Mouse (Mus musculus): Measurements from ENCODE around the gene Sprr1a. TPM values are rescaled to one million over a fixed set of nuclear protein-coding genes. Genes with fewer than 3 reads are reported as not detected.

Gene Sprr1a
- polyA plus RNA-seq (2012; rRNA removed) = 0.08 and 0.10 TPM in 2 replicates

DNA sequence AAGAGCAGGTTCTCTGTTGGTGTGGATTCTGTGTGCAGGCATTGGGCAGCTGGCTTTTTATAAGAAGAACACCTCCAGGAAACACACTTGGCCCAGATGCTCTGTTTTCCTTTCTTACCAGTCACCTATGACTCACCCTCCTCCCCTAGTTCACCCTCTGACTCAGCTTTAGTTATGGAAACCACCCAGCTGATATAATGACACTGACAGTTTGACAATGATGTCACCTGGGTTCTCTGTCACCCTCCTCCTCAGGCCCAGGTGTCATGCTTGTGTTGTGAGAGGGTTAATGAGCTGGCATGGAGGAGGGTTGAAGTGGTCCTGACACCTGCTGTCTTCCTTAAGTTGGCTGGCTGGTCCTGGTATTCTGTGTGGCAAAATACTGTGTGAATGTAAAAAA, at the start of gene Sprr1a:
Gene Sprr1a, minus strand, starts transcription at position 33 of the 400 bp plus-strand sequence.

DNA sequence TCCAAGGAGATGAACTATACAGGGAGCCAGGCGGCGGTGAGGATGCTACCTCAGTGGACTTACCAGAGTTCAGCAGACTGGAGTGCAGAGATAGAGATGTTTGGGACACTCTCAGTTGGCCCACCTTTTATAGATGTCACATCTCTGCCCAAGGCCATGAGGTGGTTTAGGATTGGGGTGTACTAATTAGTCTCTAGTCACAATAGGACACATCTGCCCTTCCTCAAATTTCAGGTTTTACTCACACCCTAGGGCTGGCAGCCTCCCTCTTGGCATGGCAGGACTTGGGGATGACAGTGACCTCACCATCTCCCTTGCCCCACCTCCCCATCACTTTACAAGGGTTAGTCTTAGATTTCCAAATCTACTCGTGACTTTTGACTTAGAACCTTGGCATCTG, 48.7 kb upstream of the Sprr1a start, which contains the start of gene 2310046K23Rik:
Gene 2310046K23Rik, minus strand, starts transcription at position 101 of the 400 bp plus-strand sequence.

DNA sequence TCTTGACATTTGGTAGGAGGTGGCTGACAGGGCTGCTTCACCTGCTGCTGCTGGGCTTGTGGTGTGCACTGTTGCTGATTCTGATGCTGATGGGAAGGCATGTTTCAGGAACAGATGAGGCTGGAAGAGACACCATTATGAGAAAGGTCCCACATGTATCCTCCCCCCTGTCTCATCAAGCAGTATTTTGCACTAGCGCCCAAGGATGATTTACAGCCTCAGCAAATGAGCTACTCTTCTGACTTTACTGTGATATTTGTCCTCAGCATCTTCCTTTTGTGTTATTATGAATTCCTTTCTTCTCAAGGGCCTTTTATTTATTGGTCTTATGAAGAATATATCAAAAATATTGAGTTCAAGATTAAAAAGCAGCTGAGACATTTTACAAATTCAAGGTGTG, 14.7 kb upstream of the Sprr1a start, which contains the start of gene Sprr4:
Gene Sprr4, minus strand, starts transcription at position 101 of the 400 bp plus-strand sequence.

DNA sequence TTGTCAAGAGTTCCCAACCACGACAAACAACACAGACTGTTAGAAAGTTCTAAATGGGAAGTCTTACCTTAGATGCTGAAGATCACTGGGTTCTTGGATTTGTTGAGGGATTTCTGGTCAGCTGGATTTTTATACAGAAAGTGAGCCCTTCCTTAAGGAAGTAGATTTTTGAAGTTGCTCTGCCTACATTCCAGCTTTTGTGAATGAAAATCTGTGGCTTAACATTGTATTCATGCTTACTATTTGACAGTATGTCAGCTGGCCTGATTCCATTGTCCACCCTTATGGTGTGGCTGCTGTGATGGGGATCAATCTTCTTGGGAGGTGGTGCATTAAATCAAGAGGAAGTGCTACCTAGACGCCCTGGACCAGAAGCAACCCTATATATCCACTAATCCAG, 27.1 kb downstream of the Sprr1a start, which contains the start of gene Sprr3:
Gene Sprr3, minus strand, starts transcription at position 101 of the 400 bp plus-strand sequence.

DNA sequence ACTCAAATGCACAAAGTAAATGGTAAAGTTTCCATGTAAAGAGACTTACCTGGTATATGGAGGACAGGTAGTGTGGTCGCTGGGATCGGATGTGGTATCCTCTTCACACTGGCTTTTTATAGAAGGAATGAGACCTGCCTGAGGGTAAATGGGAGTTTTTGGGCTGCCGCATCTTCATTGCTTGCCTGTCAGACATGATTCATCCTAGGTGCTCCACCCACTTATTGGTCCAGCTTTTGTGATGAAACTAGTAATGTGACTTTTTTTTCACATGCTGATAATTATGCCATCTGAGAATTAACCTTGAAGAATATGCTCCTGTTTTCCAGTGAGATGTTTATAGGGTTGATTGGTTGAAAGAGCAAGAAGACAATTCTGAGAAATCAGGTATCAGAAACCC, 47.0 kb downstream of the Sprr1a start, which contains the start of gene Sprr1b:
Gene Sprr1b, minus strand, starts transcription at position 101 of the 400 bp plus-strand sequence.

Other genes with a start within 250 kb of the Sprr1a start
- gene Sprr2a3, start 200.5 kb downstream of the Sprr1a start, polyA plus RNA-seq (2012; rRNA removed) = not detected in 2 replicates
- not detected in 2 replicates for gene Sprr2b, start 169.3 kb downstream of the Sprr1a start, polyA plus RNA-seq (2012; rRNA removed)
- gene Sprr2d, start 146.8 kb downstream of the Sprr1a start, polyA plus RNA-seq (2012; rRNA removed) = not detected in 2 replicates
- gene Sprr2e, start 133.8 kb downstream of the Sprr1a start, polyA plus RNA-seq (2012; rRNA removed) = not detected in 2 replicates
- gene Sprr2f, start 120.7 kb downstream of the Sprr1a start, polyA plus RNA-seq (2012; rRNA removed) = not detected in 2 replicates
- not detected in 2 replicates for gene Sprr2h, start 100.2 kb downstream of the Sprr1a start, polyA plus RNA-seq (2012; rRNA removed)
- not detected in 2 replicates for gene Sprr2i, start 77.9 kb downstream of the Sprr1a start, polyA plus RNA-seq (2012; rRNA removed)
- gene Sprr2j-ps, start 67.8 kb downstream of the Sprr1a start, polyA plus RNA-seq (2012; rRNA removed) = not detected in 2 replicates
- gene Gm9774, start 56.5 kb downstream of the Sprr1a start, polyA plus RNA-seq (2012; rRNA removed) = 2.8 and 5.1 TPM in 2 replicates
- gene Sprr2k, start 53.3 kb downstream of the Sprr1a start, polyA plus RNA-seq (2012; rRNA removed) = not detected in 2 replicates
- gene Sprr1b, start 47.1 kb downstream of the Sprr1a start, polyA plus RNA-seq (2012; rRNA removed) = not detected in 2 replicates
- not detected in 2 replicates for gene Sprr3, start 27.2 kb downstream of the Sprr1a start, polyA plus RNA-seq (2012; rRNA removed)
- not detected in 2 replicates for gene Sprr4, start 14.6 kb upstream of the Sprr1a start, polyA plus RNA-seq (2012; rRNA removed)
- not detected in 2 replicates for gene 2310046K23Rik, start 48.6 kb upstream of the Sprr1a start, polyA plus RNA-seq (2012; rRNA removed)
- 0.02 and 0.04 TPM in 2 replicates for gene Ivl, start 87.8 kb upstream of the Sprr1a start, polyA plus RNA-seq (2012; rRNA removed)
- not detected in 2 replicates for gene Smcp, start 103.1 kb upstream of the Sprr1a start, polyA plus RNA-seq (2012; rRNA removed)
- gene 2210017I01Rik, start 121.6 kb upstream of the Sprr1a start, polyA plus RNA-seq (2012; rRNA removed) = not detected in 2 replicates
- not detected in 2 replicates for gene Lce6a, start 135.8 kb upstream of the Sprr1a start, polyA plus RNA-seq (2012; rRNA removed)
- not detected in 2 replicates for gene Lce1a1, start 162.4 kb upstream of the Sprr1a start, polyA plus RNA-seq (2012; rRNA removed)
- not detected in 2 replicates for gene Lce1b, start 171.0 kb upstream of the Sprr1a start, polyA plus RNA-seq (2012; rRNA removed)
- gene Lce1a2, start 184.4 kb upstream of the Sprr1a start, polyA plus RNA-seq (2012; rRNA removed) = not detected in 2 replicates
- gene Lce1c, start 193.4 kb upstream of the Sprr1a start, polyA plus RNA-seq (2012; rRNA removed) = not detected in 2 replicates
- not detected in 2 replicates for gene Lce1d, start 201.3 kb upstream of the Sprr1a start, polyA plus RNA-seq (2012; rRNA removed)
- not detected in 2 replicates for gene Lce1e, start 223.2 kb upstream of the Sprr1a start, polyA plus RNA-seq (2012; rRNA removed)
- gene Lce1f, start 234.5 kb upstream of the Sprr1a start, polyA plus RNA-seq (2012; rRNA removed) = not detected in 2 replicates

Measured in central nervous system, embryonic 11.5 days (tissue).